Mouse (Mus musculus) heart, embryonic 12.5 days (tissue): ENCODE data around the gene B3gntl1. TPM values are rescaled to one million over a fixed set of nuclear protein-coding genes. Genes with fewer than 3 reads are reported as not detected.

Experiments
- ATAC-seq: fragments of 200-750 bp; cut with Nextera tagmentation; 2 replicates; pipeline ENCODE4 v1.8.0; 2017; ENCODE audit warnings: moderate TSS enrichment, moderate library complexity; ENCODE audit not compliant: insufficient number of reproducible peaks, low FRiP score
- H3K27ac ChIP-seq: fragments of 300-500 bp; sonication (generic); 2 replicates; pipeline ENCODE4 v1.5.1; 2016; ENCODE audit warnings: mild to moderate bottlenecking, moderate library complexity; ENCODE audit not compliant: poor library complexity, severe bottlenecking
- H3K27me3 ChIP-seq: fragments of 300-500 bp; sonication (generic); replicated peaks from 2 replicates; pipeline ENCODE4 v1.6.1; 2016; ENCODE audit warnings: mild to moderate bottlenecking, moderate library complexity
- H3K36me3 ChIP-seq: fragments of 300-500 bp; sonication (generic); 2 replicates; pipeline ENCODE4 v1.6.1; 2016; ENCODE audit warnings: mild to moderate bottlenecking, moderate library complexity
- H3K4me1 ChIP-seq: fragments of 300-500 bp; sonication (generic); replicated peaks from 2 replicates; pipeline ENCODE4 v1.6.1; 2016; ENCODE audit warnings: mild to moderate bottlenecking
- H3K4me2 ChIP-seq: fragments of 300-500 bp; sonication (generic); 2 replicates; pipeline ENCODE4 v1.6.1; 2016; ENCODE audit warnings: mild to moderate bottlenecking, moderate library complexity
- H3K4me3 ChIP-seq: fragments of 300-500 bp; sonication (generic); 2 replicates; pipeline ENCODE4 v1.5.1; 2016; ENCODE audit warnings: mild to moderate bottlenecking
- H3K9ac ChIP-seq: fragments of 300-500 bp; sonication (generic); 2 replicates; pipeline ENCODE4 v1.6.1; 2016; ENCODE audit warnings: mild to moderate bottlenecking, moderate library complexity
- H3K9me3 ChIP-seq: fragments of 300-500 bp; sonication (generic); replicated peaks from 2 replicates; pipeline ENCODE4 v1.6.1; 2016; ENCODE audit warnings: mild to moderate bottlenecking, moderate library complexity
- WGBS: fragments of 180-500 bp; shearing (Covaris S2); methylation state at CpG from one replicate; pipeline ENCODE4 v1.1.7; 2016; 5-methylcytosine and 5-hydroxymethylcytosine counted together
- polyA plus RNA-seq: library from polyadenylated mRNA; unstranded; fragments of >200 nt; fragmentation: Nextera tagmentation; extraction: Ambion mirVana; gene quantifications from 2 replicates; pipeline ENCODE4 v1.2.1, GENCODE M21; 2016

B3gntl1 gene
- polyA plus RNA-seq, 1 experiment from 2014 or later = 5.9 TPM

DNA sequence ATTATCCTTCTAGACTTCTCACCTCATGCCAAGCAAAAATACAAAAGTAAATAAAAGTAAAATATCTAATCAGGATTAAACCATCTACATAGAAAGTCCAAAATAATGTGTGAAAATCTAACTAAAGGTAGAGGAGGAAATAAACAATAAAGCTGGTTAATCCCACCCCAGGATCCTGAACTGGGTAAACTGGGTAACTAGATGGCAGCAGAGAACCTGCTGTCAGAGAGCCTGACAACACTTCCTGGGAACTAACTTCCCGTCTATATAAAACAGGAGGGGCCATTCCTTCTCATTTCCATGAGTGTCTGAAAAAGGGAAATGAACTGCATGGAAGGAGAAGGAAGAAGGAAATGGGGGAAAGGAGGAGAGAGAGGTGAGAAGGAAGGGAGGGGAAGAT, 14.8 kb downstream of the B3gntl1 start:
- 34% methylated on average over 1 of the region's 1 CpGs for WGBS
- no peak for ATAC-seq
- no peak overlapping the region for H3K9ac ChIP-seq
- H3K9me3 ChIP-seq = no peaks in the 10 kb centered on the region
- no peak overlapping the region for H3K27ac ChIP-seq
- peaks cover 10% of the 10 kb centered on the region; the same call in 1 of the 2 replicates for H3K4me1 ChIP-seq
- no peak overlapping the region for H3K4me2 ChIP-seq
- H3K4me3 ChIP-seq = no peak overlapping the region
- peaks cover 19% of the 10 kb centered on the region for H3K36me3 ChIP-seq
- no peaks in the 10 kb centered on the region for H3K27me3 ChIP-seq

DNA sequence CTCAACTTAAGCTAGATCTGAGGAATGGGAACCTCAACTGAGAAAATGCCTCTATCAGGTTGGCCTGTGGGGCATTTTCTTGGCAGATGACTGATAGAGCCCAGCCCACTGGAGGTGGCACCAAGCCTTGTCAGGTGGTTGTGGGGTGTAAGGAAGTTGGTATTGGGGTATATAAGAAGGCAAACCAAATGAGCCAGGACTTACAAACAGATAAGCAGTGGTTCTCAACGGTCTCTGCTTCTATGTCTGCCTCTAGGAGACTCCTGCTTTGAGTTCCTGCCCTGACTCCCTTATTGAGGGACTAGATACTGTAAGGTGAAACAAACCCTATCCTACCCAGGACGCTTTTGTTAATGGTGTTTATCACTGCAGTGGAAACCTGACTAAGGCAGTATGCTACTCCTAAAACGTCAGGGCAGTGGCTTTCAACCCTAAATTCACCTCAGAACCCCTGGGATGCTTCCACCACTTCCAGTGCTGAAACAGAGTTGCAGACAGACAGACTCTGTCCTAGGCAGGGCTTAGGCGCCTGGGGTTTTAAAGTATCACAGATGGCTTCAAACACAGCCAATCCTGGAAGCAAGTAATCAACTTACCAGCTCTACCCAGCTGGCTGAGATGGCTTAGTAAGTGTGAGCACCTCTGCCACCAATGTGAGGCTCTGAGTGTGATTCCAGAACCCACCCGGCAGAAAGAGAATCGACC, 17.0 kb downstream of the B3gntl1 start:
- no peak for ATAC-seq
- WGBS = 70% methylated on average over 6 of the region's 6 CpGs

DNA sequence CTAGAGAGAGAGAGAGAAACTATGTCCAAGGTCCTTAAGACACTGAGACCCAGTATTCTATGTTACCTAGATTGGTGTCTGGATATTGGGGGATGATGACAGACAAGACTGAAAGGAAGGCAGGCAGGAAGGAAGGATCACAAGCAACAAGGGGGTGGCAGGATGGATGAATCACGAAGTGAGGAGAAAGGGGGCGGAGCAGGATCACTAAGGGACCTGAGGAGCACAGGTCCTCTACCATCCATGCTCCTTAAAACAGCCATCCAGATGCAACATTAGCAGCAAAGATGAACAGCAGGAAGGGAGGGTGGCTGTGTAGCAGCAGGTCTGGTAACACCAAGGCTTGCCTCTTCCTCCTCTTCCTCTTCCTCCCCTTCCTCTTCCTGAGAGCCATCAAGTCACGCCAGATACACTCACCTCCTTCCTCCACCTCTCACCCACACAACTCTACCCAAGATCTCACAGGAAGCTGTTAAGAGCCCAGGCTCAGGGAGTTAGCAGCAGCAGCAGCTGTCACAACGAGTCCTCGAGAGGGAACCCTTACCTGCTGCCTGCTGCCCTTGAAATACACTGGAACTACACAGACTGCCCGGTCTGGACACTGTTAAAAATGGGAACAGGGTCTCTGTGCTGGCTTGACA, 17.7 kb downstream of the B3gntl1 start:
- no peak for ATAC-seq
- no peak overlapping the region for H3K4me3 ChIP-seq
- WGBS = 55% methylated on average over 6 of the region's 6 CpGs
- H3K4me2 ChIP-seq = no peak overlapping the region
- peaks cover 10% of the 10 kb centered on the region; the same call in 1 of the 2 replicates for H3K4me1 ChIP-seq
- H3K27ac ChIP-seq = no peak overlapping the region
- no peaks in the 10 kb centered on the region for H3K27me3 ChIP-seq
- H3K9me3 ChIP-seq = no peaks in the 10 kb centered on the region
- no peak overlapping the region for H3K9ac ChIP-seq
- H3K36me3 ChIP-seq = peaks cover 17% of the 10 kb centered on the region

More for the DNA sequence above, 17.0 kb downstream of the B3gntl1 start:
- H3K4me2 ChIP-seq = no peak overlapping the region
- peaks cover 10% of the 10 kb centered on the region; the same call in 1 of the 2 replicates for H3K4me1 ChIP-seq
- no peak overlapping the region for H3K4me3 ChIP-seq
- no peaks in the 10 kb centered on the region for H3K9me3 ChIP-seq
- H3K36me3 ChIP-seq = peaks cover 16% of the 10 kb centered on the region
- H3K27ac ChIP-seq = no peak overlapping the region
- H3K9ac ChIP-seq = no peak overlapping the region
- H3K27me3 ChIP-seq = no peaks in the 10 kb centered on the region

DNA sequence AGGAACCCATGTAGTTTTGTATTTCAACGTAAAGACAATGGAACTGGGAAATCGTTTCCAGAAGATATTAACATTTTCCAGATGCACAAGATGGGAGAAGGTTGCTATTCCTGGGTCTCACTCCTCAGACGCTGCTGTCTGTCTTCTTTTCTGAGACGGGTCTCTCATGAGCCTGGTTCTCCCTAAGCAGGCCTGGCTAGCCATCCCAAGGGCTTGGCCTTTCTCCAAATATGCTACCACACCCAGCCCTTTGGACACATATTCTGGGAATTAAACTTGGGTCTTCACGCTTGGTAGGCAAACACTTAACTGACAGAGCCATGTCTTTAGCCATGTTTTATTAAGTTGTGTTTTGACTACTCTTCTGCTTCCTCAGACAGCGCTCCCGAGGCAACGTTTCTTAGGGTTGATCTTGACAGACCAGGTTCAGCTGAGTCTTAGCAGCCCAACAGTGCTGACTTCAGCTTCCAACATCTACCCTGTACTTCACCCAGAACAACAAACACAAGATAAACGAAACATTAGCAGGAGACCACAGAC, 18.5 kb downstream of the B3gntl1 start:
- Histone ChIP-seq H3K9me3 (no peaks in the 10 kb centered on the region), H3K4me1 (peaks cover 10% of the 10 kb centered on the region; the same call in 1 of the 2 replicates), H3K9ac (no peak overlapping the region), H3K4me2 (no peak overlapping the region), H3K27me3 (no peaks in the 10 kb centered on the region), H3K27ac (no peak overlapping the region), H3K36me3 (peaks cover 11% of the 10 kb centered on the region; the same call in 1 of the 2 replicates), H3K4me3 (no peak overlapping the region)
- whole genome bisulfite sequencing = 64% methylated on average over 9 of the region's 9 CpGs
- no peak for ATAC-seq

DNA sequence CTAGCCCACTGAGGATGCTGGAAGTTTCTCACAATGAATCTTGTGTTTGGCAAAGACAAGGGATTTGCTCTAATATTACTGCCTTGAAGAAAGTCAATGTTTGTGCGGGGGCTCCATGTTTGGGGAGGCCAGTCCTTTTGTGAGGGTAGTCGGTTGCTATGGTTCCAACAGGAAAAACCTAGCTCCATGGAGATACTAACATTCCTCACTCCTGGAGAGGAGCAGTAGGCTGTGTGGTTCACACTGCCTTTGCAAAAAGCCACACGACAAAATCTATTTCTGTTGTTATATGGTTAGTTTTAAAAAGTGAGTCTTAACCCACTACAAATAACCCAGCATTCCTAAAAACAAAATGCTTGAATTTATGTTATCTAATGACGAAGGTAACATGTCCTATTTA, 19.3 kb downstream of the B3gntl1 start:
- WGBS = 87% methylated on average over 4 of the region's 4 CpGs
- Histone ChIP-seq H3K9ac (no peak overlapping the region), H3K27me3 (no peaks in the 10 kb centered on the region), H3K4me2 (no peak overlapping the region), H3K36me3 (peaks cover 10% of the 10 kb centered on the region; the same call in 1 of the 2 replicates), H3K4me1 (peaks cover 10% of the 10 kb centered on the region; the same call in 1 of the 2 replicates), H3K4me3 (no peak overlapping the region), H3K27ac (no peak overlapping the region), H3K9me3 (no peaks in the 10 kb centered on the region)
- ATAC-seq = no peak

DNA sequence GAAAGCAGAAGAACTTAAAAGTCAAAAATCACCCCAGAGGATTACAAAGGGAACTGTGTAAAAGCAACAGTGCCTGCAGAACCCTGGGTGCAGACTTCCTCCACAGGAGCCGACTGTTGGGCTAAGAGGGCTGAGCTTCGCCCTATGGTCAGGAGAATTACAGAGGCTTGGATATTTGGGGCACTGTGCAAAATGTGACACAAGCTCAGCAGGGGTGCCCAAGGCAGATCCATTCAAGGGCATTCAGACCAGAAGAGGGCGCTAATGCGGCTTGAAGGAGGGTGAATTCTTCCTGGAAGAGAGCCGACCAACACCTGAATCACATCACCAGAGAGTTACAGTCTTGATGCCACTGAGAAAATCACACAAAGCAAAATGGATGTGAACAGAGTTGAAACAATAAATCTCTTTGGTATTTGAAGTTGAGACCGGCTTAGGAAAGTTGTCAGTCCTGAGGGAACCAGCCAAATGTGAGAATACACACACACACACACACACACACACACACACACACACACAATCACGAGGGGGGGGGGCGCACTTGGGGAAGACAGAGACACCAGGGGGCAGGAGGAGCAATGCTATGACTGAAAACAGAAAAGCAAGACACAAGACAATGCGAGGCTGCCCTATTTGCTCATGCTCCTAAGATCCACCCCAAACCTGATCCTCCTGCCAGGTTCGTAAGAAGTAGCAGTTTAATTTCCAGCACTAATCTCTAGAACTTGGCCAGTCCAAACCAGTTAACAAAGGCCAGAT, 20.2 kb downstream of the B3gntl1 start:
- Histone ChIP-seq H3K9me3 (no peaks in the 10 kb centered on the region), H3K4me1 (peaks cover 14% of the 10 kb centered on the region), H3K4me2 (no peak overlapping the region), H3K27me3 (no peaks in the 10 kb centered on the region), H3K4me3 (no peak overlapping the region), H3K36me3 (peaks cover 10% of the 10 kb centered on the region; the same call in 1 of the 2 replicates), H3K27ac (no peak overlapping the region), H3K9ac (no peak overlapping the region)
- ATAC-seq = no peak
- WGBS = 54% methylated on average over 10 of the region's 10 CpGs

DNA sequence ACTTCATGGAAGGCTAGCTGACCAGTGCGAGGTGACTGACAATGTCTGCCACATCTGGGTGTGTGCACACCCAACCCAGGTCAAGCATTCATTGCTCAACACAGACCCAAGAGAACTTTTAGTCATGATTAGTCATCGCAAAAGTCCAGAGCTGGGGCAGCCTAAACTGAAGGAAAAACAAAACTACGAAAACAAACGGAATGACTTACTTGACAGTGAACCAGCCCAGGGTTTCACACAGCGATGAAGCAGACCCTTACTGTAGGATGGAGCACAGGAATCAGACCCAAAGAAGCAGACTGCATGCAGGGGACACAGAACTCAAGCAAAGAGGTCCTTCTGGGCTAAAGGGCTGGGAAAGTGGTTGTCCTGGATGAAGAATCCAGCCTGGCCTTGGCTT, 21.0 kb downstream of the B3gntl1 start:
- Histone ChIP-seq H3K4me2 (no peak overlapping the region), H3K4me1 (peaks cover 21% of the 10 kb centered on the region)
- 89% methylated on average over 5 of the region's 5 CpGs for WGBS

DNA sequence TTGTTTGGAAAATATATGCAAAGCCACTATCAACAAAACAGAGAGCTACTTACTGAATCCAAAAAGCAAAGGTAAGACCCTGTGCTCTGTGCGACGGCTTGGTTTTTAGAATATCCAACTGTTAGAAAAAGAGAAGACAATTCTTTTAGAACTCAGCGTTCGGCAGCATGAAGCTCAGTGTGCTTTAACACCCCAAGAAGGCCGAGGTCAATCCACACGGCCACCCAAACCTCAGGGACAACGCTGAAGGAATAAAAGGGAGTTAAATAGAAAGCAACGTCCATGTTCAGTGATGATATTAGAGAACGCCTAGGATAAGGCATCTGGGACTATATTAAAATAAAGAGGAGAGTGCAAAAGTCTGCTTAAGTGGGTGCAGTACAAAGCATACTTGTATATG, 21.4 kb downstream of the B3gntl1 start:
- WGBS = 88% methylated on average over 9 of the region's 9 CpGs
- Histone ChIP-seq H3K27me3 (no peaks in the 10 kb centered on the region), H3K27ac (no peak overlapping the region), H3K9ac (no peak overlapping the region), H3K4me3 (no peak overlapping the region), H3K4me1 (peaks cover 21% of the 10 kb centered on the region), H3K9me3 (no peaks in the 10 kb centered on the region), H3K4me2 (no peak overlapping the region), H3K36me3 (peaks cover 10% of the 10 kb centered on the region; the same call in 1 of the 2 replicates)
- ATAC-seq = no peak

More for the DNA sequence above, 21.0 kb downstream of the B3gntl1 start:
- Histone ChIP-seq H3K27me3 (no peaks in the 10 kb centered on the region), H3K27ac (no peak overlapping the region), H3K4me3 (no peak overlapping the region), H3K9ac (no peak overlapping the region), H3K9me3 (no peaks in the 10 kb centered on the region), H3K36me3 (peaks cover 10% of the 10 kb centered on the region; the same call in 1 of the 2 replicates)
- no peak for ATAC-seq

DNA sequence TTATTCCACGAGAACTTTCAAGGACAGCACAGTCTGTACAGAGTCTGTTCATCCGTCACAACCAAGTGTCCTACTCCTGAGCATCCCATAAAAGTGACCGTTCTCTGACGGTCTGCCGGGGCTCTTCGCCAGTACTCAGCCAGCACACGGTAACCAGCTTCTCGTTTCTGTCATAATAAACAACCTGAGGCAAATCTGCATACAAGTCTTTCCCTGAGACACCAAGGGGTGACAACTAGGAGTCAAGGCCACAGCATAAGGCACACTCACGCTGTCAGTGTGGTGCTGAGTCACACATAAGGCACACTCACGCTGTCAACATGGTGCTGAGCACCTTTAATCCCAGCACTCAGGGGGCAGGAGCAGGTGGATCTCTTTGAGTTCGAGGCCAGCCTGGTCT, 22.3 kb downstream of the B3gntl1 start:
- H3K36me3 ChIP-seq = peaks cover 10% of the 10 kb centered on the region; the same call in 1 of the 2 replicates
- no peak overlapping the region for H3K4me3 ChIP-seq
- H3K4me1 ChIP-seq = peaks cover 20% of the 10 kb centered on the region
- H3K9ac ChIP-seq = no peak overlapping the region
- no peaks in the 10 kb centered on the region for H3K27me3 ChIP-seq
- 89% methylated on average over 11 of the region's 11 CpGs for WGBS
- H3K4me2 ChIP-seq = no peak overlapping the region
- H3K9me3 ChIP-seq = no peaks in the 10 kb centered on the region
- ATAC-seq = no peak
- no peak overlapping the region for H3K27ac ChIP-seq

DNA sequence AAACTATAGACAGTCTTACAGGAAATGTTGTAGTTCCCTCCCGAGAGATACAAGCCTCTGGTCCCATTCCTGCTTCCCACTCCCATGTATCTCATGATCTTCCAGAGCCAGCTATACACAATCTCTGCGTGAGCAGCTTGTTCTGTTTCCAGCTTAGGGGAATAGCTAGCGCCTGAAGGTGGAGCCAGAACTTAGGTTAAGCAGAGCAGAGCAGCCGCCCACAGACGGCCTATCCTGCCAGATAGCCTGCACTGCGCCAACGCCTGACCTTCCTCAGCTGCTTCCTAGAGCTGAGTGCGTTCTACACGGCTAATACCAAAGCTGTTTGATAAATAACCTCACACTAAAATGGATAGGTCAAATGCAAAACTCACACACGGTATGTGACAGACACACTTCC, 23.1 kb downstream of the B3gntl1 start:
- Histone ChIP-seq H3K9me3 (no peaks in the 10 kb centered on the region), H3K27me3 (no peaks in the 10 kb centered on the region), H3K4me2 (no peak overlapping the region), H3K27ac (no peak overlapping the region), H3K4me1 (peaks cover 17% of the 10 kb centered on the region), H3K9ac (no peak overlapping the region), H3K36me3 (peaks cover 10% of the 10 kb centered on the region; the same call in 1 of the 2 replicates), H3K4me3 (no peak overlapping the region)
- whole genome bisulfite sequencing = 53% methylated on average over 10 of the region's 10 CpGs
- no peak for ATAC-seq

DNA sequence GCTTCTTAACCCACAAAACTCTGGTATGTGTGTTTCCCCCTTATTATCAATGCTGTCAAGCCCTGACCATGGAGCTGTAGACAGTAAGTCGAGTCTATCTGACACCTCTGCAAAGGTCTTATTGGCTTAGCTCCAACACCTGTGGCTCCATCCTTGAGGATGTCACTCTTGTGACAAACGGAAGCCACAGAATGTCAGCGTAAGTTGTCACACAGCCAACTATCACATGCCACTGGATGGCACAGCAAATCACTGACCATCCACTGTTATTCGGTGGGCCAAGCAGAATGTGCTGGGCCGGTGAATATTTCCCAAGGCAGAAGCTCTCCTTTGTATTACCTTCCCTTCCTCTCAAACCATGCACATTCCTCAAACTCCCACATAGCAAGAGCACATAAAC, 24.8 kb downstream of the B3gntl1 start:
- Histone ChIP-seq H3K4me1 (peaks cover 11% of the 10 kb centered on the region), H3K36me3 (peaks cover 16% of the 10 kb centered on the region; the same call in 1 of the 2 replicates), H3K4me2 (no peak overlapping the region), H3K9ac (no peak overlapping the region), H3K27me3 (no peaks in the 10 kb centered on the region), H3K27ac (no peak overlapping the region), H3K4me3 (no peak overlapping the region), H3K9me3 (no peaks in the 10 kb centered on the region)
- no peak for ATAC-seq
- WGBS = 76% methylated on average over 5 of the region's 5 CpGs
